Mouse (Mus musculus): ENCODE data around the gene Apba1. TPM values are rescaled to one million over a fixed set of nuclear protein-coding genes. Genes with fewer than 3 reads are reported as not detected.

The Apba1 gene
- polyA plus RNA-seq, 1 experiment from 2014 or later, result 3.5 TPM

DNA sequence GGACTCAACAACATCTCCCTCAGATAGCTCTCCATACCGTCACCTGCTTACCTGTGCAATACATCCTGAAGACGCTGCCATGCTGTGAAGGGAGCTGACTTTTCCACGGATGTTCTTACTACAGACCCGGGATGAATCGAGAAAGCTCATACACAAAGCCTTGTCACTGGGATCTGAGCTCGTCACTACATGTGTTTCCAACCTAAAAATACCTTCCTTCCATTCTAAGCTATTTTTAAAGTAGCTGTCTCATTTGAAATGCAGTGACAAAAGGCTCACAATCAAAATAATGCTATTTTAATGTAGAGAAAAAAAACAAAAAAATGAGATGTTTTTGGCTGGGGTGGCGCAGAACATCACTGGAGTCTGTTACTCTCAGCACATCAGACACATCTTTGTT, 97.1 kb downstream of the Apba1 start:
- 92% methylated on average over 7 of the region's 7 CpGs for whole genome bisulfite sequencing
- no peak overlapping the region for H3K4me3 ChIP-seq

DNA sequence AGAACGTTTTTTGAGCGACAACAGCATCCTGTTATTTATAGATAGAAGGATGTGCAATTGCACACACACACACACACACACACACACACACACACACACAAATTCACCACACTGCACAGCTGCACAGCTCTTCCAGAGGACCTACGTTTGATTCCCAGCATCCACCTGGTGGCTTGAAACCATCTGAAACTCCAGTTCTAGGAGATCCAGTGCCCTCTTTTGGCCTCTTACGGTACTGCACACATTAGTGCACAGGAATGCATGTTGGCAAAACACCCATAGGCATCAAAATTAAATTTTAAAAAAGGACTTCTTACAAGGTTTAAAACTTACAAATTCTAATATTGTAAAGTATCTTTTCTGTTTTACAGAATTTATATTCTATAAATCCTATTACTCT, 99.4 kb downstream of the Apba1 start:
- Histone ChIP-seq H3K4me2 (replicated peaks) (no peak overlapping the region), H3K27ac (replicated peaks) (no peak overlapping the region), H3K4me1 (peaks cover 3% of the 10 kb centered on the region; the same call in 1 of the 2 replicates), H3K36me3 (no peaks in the 10 kb centered on the region), H3K9me3 (no peaks in the 10 kb centered on the region), H3K9ac (replicated peaks) (no peak overlapping the region), H3K27me3 (peaks cover 12% of the 10 kb centered on the region; the same call in 1 of the 2 replicates), H3K4me3 (no peak overlapping the region)
- ATAC-seq (ENCODE audit: low FRiP score, low read depth), result no peak
- WGBS, result 97% methylated on average over 4 of the region's 4 CpGs

More for the DNA sequence above, 97.1 kb downstream of the Apba1 start:
- H3K27ac ChIP-seq (replicated peaks), result no peak overlapping the region
- no peaks in the 10 kb centered on the region for H3K36me3 ChIP-seq
- H3K9ac ChIP-seq (replicated peaks), result no peak overlapping the region
- no peak overlapping the region for H3K4me2 ChIP-seq (replicated peaks)
- no peaks in the 10 kb centered on the region for H3K9me3 ChIP-seq
- no peak for ATAC-seq (ENCODE audit: low FRiP score, low read depth)
- H3K27me3 ChIP-seq, result no peaks in the 10 kb centered on the region
- no peaks in the 10 kb centered on the region for H3K4me1 ChIP-seq

DNA sequence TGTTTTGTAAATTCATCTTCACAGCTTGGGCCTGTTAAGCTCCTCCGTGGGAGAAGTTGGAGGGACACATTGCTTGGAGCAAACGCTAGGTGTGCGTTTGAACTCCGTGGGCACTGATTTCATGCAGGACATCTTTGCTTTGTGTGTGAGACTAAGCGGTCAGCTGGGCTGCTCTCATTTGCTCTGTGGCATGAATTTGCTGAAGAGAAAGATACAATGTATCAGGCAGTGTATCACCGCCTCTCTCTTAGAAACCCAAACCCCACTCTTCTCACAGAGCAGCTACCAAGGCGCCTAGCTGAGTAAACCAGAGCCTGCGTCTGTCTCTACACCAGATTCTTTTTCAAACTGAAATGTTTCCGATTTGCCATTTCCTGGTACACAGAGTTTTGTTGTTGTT, 100.1 kb downstream of the Apba1 start:
- 89% methylated on average over 9 of the region's 9 CpGs for WGBS
- no peaks in the 10 kb centered on the region for H3K9me3 ChIP-seq
- H3K9ac ChIP-seq (replicated peaks), result no peak overlapping the region
- no peak for ATAC-seq (ENCODE audit: low FRiP score, low read depth)
- no peak overlapping the region for H3K4me2 ChIP-seq (replicated peaks)
- H3K36me3 ChIP-seq, result no peaks in the 10 kb centered on the region
- no peak overlapping the region for H3K4me3 ChIP-seq
- H3K27me3 ChIP-seq, result peaks cover 15% of the 10 kb centered on the region; the same call in 1 of the 2 replicates
- H3K4me1 ChIP-seq, result peaks cover 3% of the 10 kb centered on the region; the same call in 1 of the 2 replicates
- H3K27ac ChIP-seq (replicated peaks), result no peak overlapping the region

DNA sequence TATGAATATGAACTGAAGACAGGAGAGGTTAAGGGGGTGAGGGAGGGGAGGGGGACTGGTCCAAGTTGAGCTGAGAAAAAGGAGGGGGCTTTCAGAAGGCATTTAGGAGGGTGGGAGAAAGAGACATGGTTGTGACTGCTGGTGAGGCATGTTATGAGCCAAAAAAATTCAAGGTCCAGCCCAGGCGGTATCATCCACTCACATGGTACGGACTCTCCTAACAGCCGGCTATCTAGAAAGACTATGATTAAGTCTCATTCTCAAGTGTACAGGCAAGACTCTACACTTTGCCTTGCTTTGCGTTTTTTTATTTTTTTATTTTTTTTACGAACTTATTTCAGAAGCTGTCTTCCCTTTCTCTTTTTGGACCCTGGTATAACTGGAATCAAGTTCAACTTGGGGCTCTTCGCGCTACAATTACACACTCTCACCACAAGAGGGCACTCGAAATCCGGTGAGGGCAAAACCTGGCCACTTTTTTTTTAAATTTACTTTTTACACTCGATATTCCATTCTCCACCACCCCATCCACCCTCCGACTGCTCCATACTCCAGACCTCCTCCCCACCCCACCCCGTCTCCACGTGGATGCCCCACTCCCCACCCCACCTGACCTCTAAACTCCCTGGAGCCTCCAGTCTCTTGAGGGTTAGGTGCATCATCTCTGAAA, 101.6 kb downstream of the Apba1 start:
- no peaks in the 10 kb centered on the region for H3K36me3 ChIP-seq
- ATAC-seq (ENCODE audit: low FRiP score, low read depth), result 0 out of 2 replicates have a peak, but pooled peaks have one; percentile 54
- peaks cover 15% of the 10 kb centered on the region; the same call in 1 of the 2 replicates for H3K27me3 ChIP-seq
- no peaks in the 10 kb centered on the region for H3K9me3 ChIP-seq
- H3K4me3 ChIP-seq, result no peak overlapping the region
- peaks cover 9% of the 10 kb centered on the region; the same call in 1 of the 2 replicates for H3K4me1 ChIP-seq
- H3K9ac ChIP-seq (replicated peaks), result no peak overlapping the region
- no peak overlapping the region for H3K27ac ChIP-seq (replicated peaks)
- H3K4me2 ChIP-seq (replicated peaks), result no peak overlapping the region
- WGBS, result 34% methylated on average over 13 of the region's 13 CpGs

DNA sequence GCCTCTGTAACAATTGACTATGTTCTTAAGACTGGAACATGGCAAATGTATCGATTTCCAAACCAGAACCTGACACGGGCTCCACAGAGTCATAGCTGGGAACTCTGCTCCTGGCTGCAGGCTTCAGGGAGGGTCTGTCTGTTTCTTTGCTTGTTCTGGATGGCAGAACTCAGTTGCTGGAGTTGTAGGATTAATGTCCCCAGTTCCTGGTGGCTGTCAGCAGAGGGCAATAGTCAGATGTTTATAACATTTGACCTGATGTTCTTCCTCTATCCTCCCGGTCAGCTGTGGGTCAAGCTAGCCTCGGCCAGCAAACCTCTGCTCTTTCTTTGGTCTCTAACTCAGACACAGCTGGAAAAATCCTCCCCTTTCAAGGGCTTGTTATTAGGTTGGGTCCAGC, 104.0 kb downstream of the Apba1 start:
- 29% methylated on average over 4 of the region's 4 CpGs for WGBS
- Histone ChIP-seq H3K4me3 (no peak overlapping the region), H3K27ac (replicated peaks) (no peak overlapping the region)

DNA sequence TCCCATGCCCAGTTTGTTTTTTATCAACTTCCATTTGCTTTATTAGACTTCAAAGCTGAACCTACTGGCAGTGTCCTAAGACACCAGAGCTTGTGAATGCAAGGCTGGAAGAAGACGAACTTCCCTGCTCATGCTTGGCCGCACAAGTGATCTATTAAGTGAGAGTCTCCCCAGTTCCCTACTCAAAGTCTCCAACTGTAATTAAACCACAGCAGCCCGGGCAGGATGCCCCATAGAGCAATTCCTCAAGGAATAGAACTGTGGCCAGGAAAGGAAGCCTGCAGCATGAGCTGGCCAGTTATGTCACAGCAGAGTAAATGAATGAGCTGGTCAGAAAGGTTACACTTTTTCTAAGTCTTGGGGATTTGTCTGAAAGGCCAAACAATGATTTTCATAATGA, 105.3 kb downstream of the Apba1 start:
- no peaks in the 10 kb centered on the region for H3K9me3 ChIP-seq
- H3K27me3 ChIP-seq, result peaks cover 15% of the 10 kb centered on the region; the same call in 1 of the 2 replicates
- no peak overlapping the region for H3K27ac ChIP-seq (replicated peaks)
- no peaks in the 10 kb centered on the region for H3K36me3 ChIP-seq
- ATAC-seq (ENCODE audit: low FRiP score, low read depth), result no peak
- no peak overlapping the region for H3K9ac ChIP-seq (replicated peaks)
- no peak overlapping the region for H3K4me3 ChIP-seq
- no peak overlapping the region for H3K4me2 ChIP-seq (replicated peaks)
- H3K4me1 ChIP-seq, result peaks cover 9% of the 10 kb centered on the region; the same call in 1 of the 2 replicates
- WGBS, result 36% methylated on average over 3 of the region's 3 CpGs

More for the DNA sequence above, 104.0 kb downstream of the Apba1 start:
- Histone ChIP-seq H3K27me3 (peaks cover 15% of the 10 kb centered on the region; the same call in 1 of the 2 replicates), H3K9ac (replicated peaks) (no peak overlapping the region), H3K36me3 (no peaks in the 10 kb centered on the region), H3K4me1 (peaks cover 9% of the 10 kb centered on the region; the same call in 1 of the 2 replicates), H3K4me2 (replicated peaks) (no peak overlapping the region), H3K9me3 (no peaks in the 10 kb centered on the region)
- no peak for ATAC-seq (ENCODE audit: low FRiP score, low read depth)

DNA sequence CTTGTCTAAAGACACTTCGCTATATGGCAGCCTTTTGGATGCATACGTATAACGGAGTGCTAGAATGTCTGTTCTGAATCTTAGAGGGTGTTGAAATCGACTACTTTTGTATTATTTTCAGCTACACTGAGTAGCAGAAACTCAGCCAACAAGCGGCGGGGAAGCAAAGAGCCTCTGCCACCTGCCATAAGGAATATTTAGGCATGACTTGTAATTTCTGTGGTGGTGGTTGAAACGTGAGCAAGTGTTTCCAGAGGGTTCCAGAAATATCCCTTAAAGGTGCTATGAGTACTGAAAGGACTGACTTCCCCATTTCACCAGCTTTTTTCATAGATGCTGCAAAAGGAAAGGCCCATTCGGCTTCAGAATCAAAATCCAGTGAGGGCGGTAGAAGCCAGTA, 107.4 kb downstream of the Apba1 start:
- H3K9ac ChIP-seq (replicated peaks), result no peak overlapping the region
- peaks cover 15% of the 10 kb centered on the region; the same call in 1 of the 2 replicates for H3K27me3 ChIP-seq
- H3K4me1 ChIP-seq, result peaks cover 9% of the 10 kb centered on the region; the same call in 1 of the 2 replicates
- ATAC-seq (ENCODE audit: low FRiP score, low read depth), result no peak
- no peak overlapping the region for H3K4me2 ChIP-seq (replicated peaks)
- no peak overlapping the region for H3K27ac ChIP-seq (replicated peaks)
- no peaks in the 10 kb centered on the region for H3K36me3 ChIP-seq
- H3K4me3 ChIP-seq, result no peak overlapping the region
- WGBS, result 92% methylated on average over 9 of the region's 9 CpGs
- no peaks in the 10 kb centered on the region for H3K9me3 ChIP-seq

DNA sequence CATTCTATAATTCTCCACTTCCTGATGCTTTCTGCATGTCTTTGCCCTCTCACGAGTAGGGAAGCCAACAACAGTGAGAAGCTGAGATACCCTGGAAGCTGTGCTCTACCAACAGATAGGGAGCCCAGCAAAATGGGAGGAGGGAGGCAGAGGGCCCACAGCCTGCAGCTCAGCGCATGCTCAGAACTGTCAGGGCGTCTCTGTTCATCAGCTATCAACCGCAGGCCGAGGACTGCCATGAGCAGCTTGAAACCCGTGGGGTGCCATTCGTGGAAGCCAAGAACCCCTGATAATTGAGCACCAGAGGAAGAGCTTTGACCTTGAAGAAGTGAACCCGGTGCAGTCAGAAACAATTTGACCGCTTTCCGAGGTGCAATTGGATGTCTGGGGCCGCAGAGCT, 108.4 kb downstream of the Apba1 start:
- Histone ChIP-seq H3K27me3 (peaks cover 12% of the 10 kb centered on the region; the same call in 1 of the 2 replicates), H3K4me3 (no peak overlapping the region), H3K4me2 (replicated peaks) (no peak overlapping the region), H3K36me3 (no peaks in the 10 kb centered on the region), H3K9ac (replicated peaks) (no peak overlapping the region), H3K9me3 (no peaks in the 10 kb centered on the region), H3K4me1 (peaks cover 9% of the 10 kb centered on the region; the same call in 1 of the 2 replicates), H3K27ac (replicated peaks) (no peak overlapping the region)
- no peak for ATAC-seq (ENCODE audit: low FRiP score, low read depth)
- WGBS, result 86% methylated on average over 11 of the region's 11 CpGs

DNA sequence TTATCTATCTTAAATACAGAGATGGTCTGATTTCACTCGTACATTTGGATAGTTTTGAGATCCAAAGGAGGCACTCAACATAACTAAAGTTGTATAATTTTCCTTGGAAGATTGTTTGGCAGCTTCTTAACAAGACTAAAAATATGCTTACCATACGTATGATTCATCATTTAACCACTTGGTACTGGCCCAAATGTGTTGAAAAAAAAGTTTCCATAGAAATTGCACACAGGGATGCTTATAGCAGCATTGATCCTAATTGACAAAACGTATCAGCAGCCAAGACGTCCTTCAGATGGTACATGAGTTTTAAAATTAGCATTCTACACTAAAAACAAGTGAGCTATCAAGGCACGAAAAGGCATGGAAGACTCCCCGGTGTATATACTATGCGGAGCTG, 108.9 kb downstream of the Apba1 start:
- Histone ChIP-seq H3K27ac (replicated peaks) (no peak overlapping the region), H3K27me3 (peaks cover 8% of the 10 kb centered on the region; the same call in 1 of the 2 replicates), H3K4me2 (replicated peaks) (no peak overlapping the region), H3K9me3 (no peaks in the 10 kb centered on the region), H3K36me3 (no peaks in the 10 kb centered on the region), H3K4me1 (peaks cover 7% of the 10 kb centered on the region; the same call in 1 of the 2 replicates), H3K4me3 (no peak overlapping the region), H3K9ac (replicated peaks) (no peak overlapping the region)
- no peak for ATAC-seq (ENCODE audit: low FRiP score, low read depth)
- whole genome bisulfite sequencing, result 89% methylated on average over 7 of the region's 7 CpGs

DNA sequence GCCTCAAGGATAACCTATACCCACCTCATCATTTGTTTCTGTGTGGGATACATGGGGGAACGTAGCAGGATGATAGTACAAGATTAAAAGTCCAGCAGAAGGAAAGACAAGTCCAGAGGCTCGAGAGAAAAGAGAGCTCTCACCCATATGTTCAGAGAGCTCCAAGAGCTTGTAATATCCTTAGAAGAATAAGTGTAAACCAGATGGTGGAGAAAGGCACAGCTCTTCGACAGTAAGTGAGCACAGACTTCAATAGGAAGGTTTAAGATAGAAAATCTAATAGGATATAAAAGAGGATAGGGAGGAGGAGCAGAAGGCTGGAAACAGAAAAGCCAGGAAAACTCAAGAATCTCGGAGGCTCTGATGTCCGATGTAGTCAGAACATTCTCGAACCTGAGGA, 115.8 kb downstream of the Apba1 start:
- H3K9me3 ChIP-seq, result no peaks in the 10 kb centered on the region
- 77% methylated on average over 6 of the region's 6 CpGs for WGBS

DNA sequence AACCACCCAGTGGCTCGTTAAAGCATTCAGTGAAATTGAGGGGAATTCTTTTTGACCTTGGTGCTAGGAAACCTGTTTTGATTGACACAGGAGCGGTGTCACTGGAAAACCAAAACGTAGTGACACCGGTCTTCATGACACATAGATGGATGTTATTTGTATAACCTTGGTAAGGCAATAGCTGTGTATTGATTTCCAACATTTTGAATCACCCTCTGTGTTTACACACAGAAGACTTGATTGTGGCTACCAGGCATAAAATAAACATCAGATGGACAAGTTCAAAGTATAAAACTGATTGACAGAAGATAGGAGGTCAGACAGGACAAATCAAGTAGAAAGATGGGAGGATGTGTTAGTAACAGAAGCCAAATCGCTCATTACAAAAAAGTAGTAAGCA, 117.1 kb downstream of the Apba1 start:
- no peaks in the 10 kb centered on the region for H3K27me3 ChIP-seq
- no peaks in the 10 kb centered on the region for H3K9me3 ChIP-seq
- H3K4me1 ChIP-seq, result no peaks in the 10 kb centered on the region
- WGBS, result 90% methylated on average over 5 of the region's 5 CpGs
- no peak overlapping the region for H3K9ac ChIP-seq (replicated peaks)
- no peak overlapping the region for H3K4me2 ChIP-seq (replicated peaks)
- no peak overlapping the region for H3K27ac ChIP-seq (replicated peaks)
- no peak overlapping the region for H3K4me3 ChIP-seq
- no peaks in the 10 kb centered on the region for H3K36me3 ChIP-seq
- ATAC-seq (ENCODE audit: low FRiP score, low read depth), result no peak

More for the DNA sequence above, 115.8 kb downstream of the Apba1 start:
- Histone ChIP-seq H3K9ac (replicated peaks) (no peak overlapping the region), H3K4me2 (replicated peaks) (no peak overlapping the region), H3K27ac (replicated peaks) (no peak overlapping the region), H3K36me3 (no peaks in the 10 kb centered on the region), H3K4me3 (no peak overlapping the region), H3K27me3 (no peaks in the 10 kb centered on the region), H3K4me1 (no peaks in the 10 kb centered on the region)
- ATAC-seq (ENCODE audit: low FRiP score, low read depth), result no peak

DNA sequence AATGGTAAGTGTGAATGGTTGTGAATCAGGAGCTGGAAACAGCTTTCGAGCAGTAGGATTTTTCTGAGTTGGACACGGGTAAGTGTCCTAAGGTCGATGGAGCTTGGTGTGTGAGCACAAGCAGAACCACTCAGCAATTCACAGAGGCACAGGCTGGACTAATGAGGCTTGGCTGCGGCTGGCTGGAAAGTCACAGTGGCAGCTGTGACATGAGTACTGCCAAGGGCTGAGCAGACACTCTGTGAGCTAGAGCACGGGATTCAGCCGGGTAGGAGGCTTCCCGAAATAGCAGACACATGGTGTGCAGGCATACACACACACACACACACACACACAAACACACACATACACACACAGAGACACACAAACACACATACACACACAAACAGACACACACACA, 121.2 kb downstream of the Apba1 start:
- ATAC-seq (ENCODE audit: low FRiP score, low read depth), result no peak
- Histone ChIP-seq H3K36me3 (no peaks in the 10 kb centered on the region), H3K27me3 (no peaks in the 10 kb centered on the region), H3K9ac (replicated peaks) (0 out of 2 replicates have a peak overlapping the region, but pooled peaks have one; percentile 11), H3K4me3 (no peak overlapping the region), H3K4me1 (no peaks in the 10 kb centered on the region), H3K9me3 (no peaks in the 10 kb centered on the region), H3K27ac (replicated peaks) (no peak overlapping the region), H3K4me2 (replicated peaks) (no peak overlapping the region)
- WGBS, result 84% methylated on average over 7 of the region's 7 CpGs
